Mouse (Mus musculus): ENCODE measurements around the gene Cpne5. TPM values are rescaled to one million over a fixed set of nuclear protein-coding genes. Genes with fewer than 3 reads are reported as not detected.

Gene Cpne5
- polyA plus RNA-seq, 1 experiment from 2014 or later: 38.1 TPM

Other genes starting within 250 kb of the Cpne5 start
- gene Stk38, start 230.2 kb downstream of the Cpne5 start, polyA plus RNA-seq (2014; fragmentation: Nextera tagmentation; extraction: Ambion mirVana): 75.6 and 85.0 TPM in 2 replicates
- gene Srsf3, start 205.5 kb downstream of the Cpne5 start, polyA plus RNA-seq (2014; fragmentation: Nextera tagmentation; extraction: Ambion mirVana): 446 and 460 TPM in 2 replicates
- gene Cdkn1a, start 147.2 kb downstream of the Cpne5 start, polyA plus RNA-seq (2014; fragmentation: Nextera tagmentation; extraction: Ambion mirVana): 79.5 and 97.7 TPM in 2 replicates
- not detected in 2 replicates for gene Rab44, start 124.0 kb downstream of the Cpne5 start, polyA plus RNA-seq (2014; fragmentation: Nextera tagmentation; extraction: Ambion mirVana)
- 101 TPM in 2 replicates for gene Ppil1, start 26.0 kb upstream of the Cpne5 start, polyA plus RNA-seq (2014; fragmentation: Nextera tagmentation; extraction: Ambion mirVana)
- gene BC004004, start 30.6 kb upstream of the Cpne5 start, polyA plus RNA-seq (2014; fragmentation: Nextera tagmentation; extraction: Ambion mirVana): 126 and 131 TPM in 2 replicates
- gene Pi16, start 79.5 kb upstream of the Cpne5 start, polyA plus RNA-seq (2014; fragmentation: Nextera tagmentation; extraction: Ambion mirVana): 0.84 and 0.85 TPM in 2 replicates
- 530 and 564 TPM in 2 replicates for gene Mtch1, start 109.8 kb upstream of the Cpne5 start, polyA plus RNA-seq (2014; fragmentation: Nextera tagmentation; extraction: Ambion mirVana)
- 3.8 and 4.9 TPM in 2 replicates for gene Fgd2, start 122.7 kb upstream of the Cpne5 start, polyA plus RNA-seq (2014; fragmentation: Nextera tagmentation; extraction: Ambion mirVana)

Data from hindbrain, embryonic 14.5 days (tissue).